Mouse (Mus musculus): ENCODE measurements around the gene Hk1. TPM values are rescaled to one million over a fixed set of nuclear protein-coding genes. Genes with fewer than 3 reads are reported as not detected.

The Hk1 gene
- polyA plus RNA-seq, 1 experiment, result 10.0 TPM

DNA sequence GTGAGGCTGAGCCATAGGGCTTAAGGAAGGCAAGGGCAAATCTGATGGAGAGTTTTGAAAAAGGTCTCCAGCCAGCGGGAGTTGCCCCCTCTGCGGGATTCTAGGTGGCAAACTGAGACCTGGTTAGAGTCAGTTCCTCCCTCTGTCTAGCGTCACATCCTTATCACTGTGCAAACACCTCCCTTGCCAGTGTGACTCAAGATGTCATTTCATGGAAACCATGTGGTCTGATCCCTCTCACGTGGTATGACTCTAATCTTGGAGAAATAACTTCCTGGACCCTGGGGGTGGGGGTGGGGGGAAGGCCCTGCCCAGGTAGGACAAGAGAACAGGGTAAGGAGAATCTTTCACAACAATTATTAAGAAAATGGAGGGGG lies 33.9 kb upstream of the Hk1 start:
- Histone ChIP-seq H3K4me1 (ENCODE audit: control insufficient read depth, insufficient read depth, insufficient read length, low read length) (peaks cover 43% of the 10 kb centered on the region), H3K27ac (ENCODE audit: insufficient read depth, low read depth, low read length) (peak overlapping the region; percentile 100), H3K36me3 (ENCODE audit: control insufficient read depth, insufficient read depth, low read length) (peaks cover 41% of the 10 kb centered on the region), H3K4me3 (ENCODE audit: low read depth, low read length) (peak overlapping the region; percentile 27; the same call in 1 of the 2 replicates), H3K27me3 (ENCODE audit: control insufficient read depth, insufficient read depth, low read length) (no peaks in the 10 kb centered on the region)
- 11% methylated on average over 4 of the region's 4 CpGs for WGBS
- TF ChIP-seq POLR2A (IDR thresholded peaks at IDR 0.05; ENCODE audit: low read depth, low read length), result no peak

GRCm38 (mm10) chr10:62412906-62413605 lies 33.3 kb upstream of the Hk1 start:
- H3K27me3 ChIP-seq (ENCODE audit: control insufficient read depth, insufficient read depth, low read length), result no peaks in the 10 kb centered on the region
- peak overlapping the region; percentile 27; the same call in 1 of the 2 replicates for H3K4me3 ChIP-seq (ENCODE audit: low read depth, low read length)
- 4% methylated on average over 8 of the region's 8 CpGs for WGBS
- H3K4me1 ChIP-seq (ENCODE audit: control insufficient read depth, insufficient read depth, insufficient read length, low read length), result peaks cover 41% of the 10 kb centered on the region
- peaks cover 43% of the 10 kb centered on the region for H3K36me3 ChIP-seq (ENCODE audit: control insufficient read depth, insufficient read depth, low read length)
- H3K27ac ChIP-seq (ENCODE audit: insufficient read depth, low read depth, low read length), result peak overlapping the region; percentile 100
- TF ChIP-seq CTCF (IDR thresholded peaks at IDR 0.05; ENCODE audit: extremely low read depth, insufficient read length, insufficient replicate concordance, low read depth, low read length), result peak; percentile 12; the same call in 1 of the 2 replicates
- TF ChIP-seq POLR2A (IDR thresholded peaks at IDR 0.05; ENCODE audit: low read depth, low read length), result no peak; the same call in 1 of the 2 replicates

GRCm38 (mm10) chr10:62411431-62412410 lies 32.0 kb upstream of the Hk1 start:
- WGBS, result 83% methylated on average over 19 of the region's 19 CpGs
- TF ChIP-seq POLR2A (IDR thresholded peaks at IDR 0.05; ENCODE audit: low read depth, low read length) (no peak), CTCF (IDR thresholded peaks at IDR 0.05; ENCODE audit: extremely low read depth, insufficient read length, insufficient replicate concordance, low read depth, low read length) (no peak)
- H3K27ac ChIP-seq (ENCODE audit: insufficient read depth, low read depth, low read length), result no peak overlapping the region
- no peaks in the 10 kb centered on the region for H3K27me3 ChIP-seq (ENCODE audit: control insufficient read depth, insufficient read depth, low read length)
- H3K4me3 ChIP-seq (ENCODE audit: low read depth, low read length), result no peak overlapping the region
- peaks cover 32% of the 10 kb centered on the region; the same call in 1 of the 2 replicates for H3K4me1 ChIP-seq (ENCODE audit: control insufficient read depth, insufficient read depth, insufficient read length, low read length)
- peaks cover 35% of the 10 kb centered on the region for H3K36me3 ChIP-seq (ENCODE audit: control insufficient read depth, insufficient read depth, low read length)

DNA sequence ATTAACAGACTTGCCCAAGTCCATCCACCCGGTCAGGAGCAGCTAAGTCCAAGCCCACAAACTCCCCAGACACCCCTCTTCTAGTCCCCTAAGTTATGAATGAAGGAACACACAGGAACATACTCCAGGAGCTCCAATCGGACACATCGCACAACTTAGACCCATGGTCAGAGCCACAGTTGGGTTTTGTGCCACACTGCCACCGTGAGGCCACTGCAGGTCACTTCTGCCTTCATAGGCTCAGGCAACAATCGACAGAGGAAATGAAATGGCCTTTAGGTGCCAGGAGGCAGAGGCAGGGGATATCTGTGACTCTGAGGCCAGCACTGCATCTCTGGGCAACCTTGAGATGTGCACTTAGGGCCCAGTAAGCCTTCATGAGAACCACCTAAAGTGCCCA lies 31.2 kb upstream of the Hk1 start:
- WGBS, result 8% methylated on average over 5 of the region's 5 CpGs
- TF ChIP-seq POLR2A (IDR thresholded peaks at IDR 0.05; ENCODE audit: low read depth, low read length) (no peak), CTCF (IDR thresholded peaks at IDR 0.05; ENCODE audit: extremely low read depth, insufficient read length, insufficient replicate concordance, low read depth, low read length) (peak; percentile 76; the same call in 1 of the 2 replicates)
- Histone ChIP-seq H3K4me3 (ENCODE audit: low read depth, low read length) (no peak overlapping the region), H3K27ac (ENCODE audit: insufficient read depth, low read depth, low read length) (no peak overlapping the region), H3K36me3 (ENCODE audit: control insufficient read depth, insufficient read depth, low read length) (peaks cover 36% of the 10 kb centered on the region), H3K4me1 (ENCODE audit: control insufficient read depth, insufficient read depth, insufficient read length, low read length) (peaks cover 25% of the 10 kb centered on the region; the same call in 1 of the 2 replicates), H3K27me3 (ENCODE audit: control insufficient read depth, insufficient read depth, low read length) (no peaks in the 10 kb centered on the region)

- peaks cover 39% of the 10 kb centered on the region for H3K36me3 ChIP-seq (ENCODE audit: control insufficient read depth, insufficient read depth, low read length)
- no peaks in the 10 kb centered on the region for H3K4me1 ChIP-seq (ENCODE audit: control insufficient read depth, insufficient read depth, insufficient read length, low read length)
- TF ChIP-seq POLR2A (IDR thresholded peaks at IDR 0.05; ENCODE audit: low read depth, low read length) (no peak), CTCF (IDR thresholded peaks at IDR 0.05; ENCODE audit: extremely low read depth, insufficient read length, insufficient replicate concordance, low read depth, low read length) (no peak)
- no peak overlapping the region for H3K27ac ChIP-seq (ENCODE audit: insufficient read depth, low read depth, low read length)
- no peaks in the 10 kb centered on the region for H3K27me3 ChIP-seq (ENCODE audit: control insufficient read depth, insufficient read depth, low read length)
- 77% methylated on average over 14 of the region's 14 CpGs for WGBS
- H3K4me3 ChIP-seq (ENCODE audit: low read depth, low read length), result no peak overlapping the region
Measured at GRCm38 (mm10) chr10:62404901-62405300, 25.2 kb upstream of the Hk1 start.

DNA sequence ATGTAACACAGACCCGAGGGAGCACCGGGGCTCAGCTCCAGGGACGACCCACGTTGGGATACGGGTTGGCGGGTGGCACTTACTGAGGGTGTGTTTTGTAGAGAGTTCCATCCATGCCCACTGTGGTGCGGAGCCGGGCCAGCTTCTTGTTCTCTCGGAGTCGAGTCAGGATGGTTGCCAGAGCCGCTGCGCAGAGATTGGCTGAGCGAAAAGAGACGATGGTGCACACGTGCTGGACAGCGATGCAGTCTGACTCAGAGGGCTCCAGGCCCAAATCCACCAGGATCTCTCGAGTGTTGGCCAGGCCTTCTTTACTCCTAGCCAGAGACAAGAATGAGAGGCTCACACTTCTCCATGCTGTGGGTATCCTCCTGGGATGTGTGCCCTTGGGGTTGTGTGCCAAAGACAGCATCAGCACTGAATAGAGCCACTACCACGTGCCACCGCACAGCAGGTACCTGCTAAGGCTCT lies 22.0 kb upstream of the Hk1 start:
- H3K27ac ChIP-seq (ENCODE audit: insufficient read depth, low read depth, low read length), result no peak overlapping the region
- H3K4me1 ChIP-seq (ENCODE audit: control insufficient read depth, insufficient read depth, insufficient read length, low read length), result no peaks in the 10 kb centered on the region
- H3K4me3 ChIP-seq (ENCODE audit: low read depth, low read length), result no peak overlapping the region
- H3K36me3 ChIP-seq (ENCODE audit: control insufficient read depth, insufficient read depth, low read length), result peaks cover 50% of the 10 kb centered on the region
- no peaks in the 10 kb centered on the region for H3K27me3 ChIP-seq (ENCODE audit: control insufficient read depth, insufficient read depth, low read length)
- TF ChIP-seq POLR2A (IDR thresholded peaks at IDR 0.05; ENCODE audit: low read depth, low read length), result no peak
- no peak for TF ChIP-seq CTCF (IDR thresholded peaks at IDR 0.05; ENCODE audit: extremely low read depth, insufficient read length, insufficient replicate concordance, low read depth, low read length)
- WGBS, result 76% methylated on average over 19 of the region's 19 CpGs

GRCm38 (mm10) chr10:62383011-62383410 lies 3.3 kb upstream of the Hk1 start:
- WGBS, result 88% methylated on average over 3 of the region's 3 CpGs
- Histone ChIP-seq H3K4me1 (ENCODE audit: control insufficient read depth, insufficient read depth, insufficient read length, low read length) (no peaks in the 10 kb centered on the region), H3K4me3 (ENCODE audit: low read depth, low read length) (no peak overlapping the region), H3K36me3 (ENCODE audit: control insufficient read depth, insufficient read depth, low read length) (peaks cover 34% of the 10 kb centered on the region), H3K27ac (ENCODE audit: insufficient read depth, low read depth, low read length) (no peak overlapping the region), H3K27me3 (ENCODE audit: control insufficient read depth, insufficient read depth, low read length) (no peaks in the 10 kb centered on the region)
- TF ChIP-seq POLR2A (IDR thresholded peaks at IDR 0.05; ENCODE audit: low read depth, low read length) (no peak), CTCF (IDR thresholded peaks at IDR 0.05; ENCODE audit: extremely low read depth, insufficient read length, insufficient replicate concordance, low read depth, low read length) (no peak)

Measured in small intestine, adult 2 months (tissue).